In genomic region chr12:114932158-114932557, GRCm38 (mm10) we compare ENCODE assay signal across 25 mouse cellular contexts.
DNase-seq lines count a peak whose midpoint lies in the region; ATAC-seq lines count a peak whose summit lies in the region.
"Had no signal": no experiment of that assay in that cellular context is flagged by ENCODE, and none has a peak within 500 bp of the region (broad histone marks: within the 10 kb centered on the region; RNA-seq: fewer than 3 reads in every experiment).

No protein-coding gene starts in this region.

- peak; percentile 37 to 62; a peak in 2 of 4 replicates for ATAC-seq in hematopoietic stem cell, adult 5-6 weeks (replicated peaks in 1 of 2; ENCODE audit: insufficient read depth in 1 of 2, low FRiP score in 2 of 2, low TSS enrichment in 1 of 2, low read depth in 1 of 2, poor library complexity in 2 of 2, severe bottlenecking in 2 of 2)
- ATAC-seq in megakaryocyte progenitor cell, adult 5-6 weeks (replicated peaks; ENCODE audit: poor library complexity), result peak; percentile 93
- ATAC-seq: forebrain, postnatal 0 days; intestine, embryonic 15.5 days had no signal

- intact Hi-C loops in heart, postnatal 36 days (cut with DNase I), result no loop called here

- peak; percentile 43 for DNase-seq in CD4-positive, CD25-positive, alpha-beta regulatory T cell, adult 2 months (ENCODE audit: low read depth, low spot score)
- peak; percentile 33 for DNase-seq in T-cell, adult 2 months (ENCODE audit: low spot score)
- DNase-seq in heart, adult 8-10 months (ENCODE audit: low spot score), result no peak
- DNase-seq in B cell, adult 2 months, result no peak
- no peak for DNase-seq in ovary, postnatal 14 days (ENCODE audit: low spot score)
- DNase-seq in heart, postnatal 36 days, result no peak
- DNase-seq: adrenal gland, adult 8-10 months; cerebellum, adult 11 months; cerebellum, adult 9-10 months; forebrain, postnatal 0 days; gastrocnemius, postnatal 14 days; heart, adult 11 months; heart, postnatal 4 days; kidney, adult 2 months; kidney, postnatal 36 days; left cerebral cortex, postnatal 4 days; liver, embryonic 13.5 days; lung, adult 2 months; lung, postnatal 10 days; right cerebral cortex, adult 18-20 months; right cerebral cortex, postnatal 4 days; thymus, adult 18-20 months had no signal

Comparison
In these comparisons a context has a peak if more than half of its experiments do, and no peak if none do; other contexts are left out.
1. DNase-seq: peak in CD4-positive, CD25-positive, alpha-beta regulatory T cell, adult 2 months (single experiment) and T-cell, adult 2 months (single experiment); none in heart, adult 8-10 months (single experiment), B cell, adult 2 months (0 of 2), ovary, postnatal 14 days (single experiment) and heart, postnatal 36 days (0 of 2).